Mouse (Mus musculus): ENCODE measurements around the gene Rab3d. TPM values are rescaled to one million over a fixed set of nuclear protein-coding genes. Genes with fewer than 3 reads are reported as not detected.
A peak's percentile ranks its signal among the peaks of the same experiment; 100 is the strongest.

The Rab3d gene
- polyA plus RNA-seq, 2 experiments from 2014 or later = 8.4 to 11.3 TPM

GRCm38 (mm10) chr9:21937711-21938175 is 19.8 kb upstream of the Rab3d start:
- no peak for ATAC-seq

- ATAC-seq = peak; percentile 98
These were observed 18.9 kb upstream of the Rab3d start, which contains the start of gene Plppr2 for GRCm38 (mm10) chr9:21936692-21937570. Gene Plppr2 (plus strand): TSS chr9:21937033.

GRCm38 (mm10) chr9:21935466-21936131 is 17.6 kb upstream of the Rab3d start:
- no peak for ATAC-seq

GRCm38 (mm10) chr9:21934021-21934420 is 16.0 kb upstream of the Rab3d start:
- ATAC-seq = no peak

GRCm38 (mm10) chr9:21932445-21933137 is 14.6 kb upstream of the Rab3d start:
- ATAC-seq = no peak

GRCm38 (mm10) chr9:21932006-21932405 is 14.0 kb upstream of the Rab3d start:
- no peak for ATAC-seq

GRCm38 (mm10) chr9:21929208-21929607 is 11.2 kb upstream of the Rab3d start:
- ATAC-seq = no peak

- ATAC-seq = peak; percentile 67
These were observed 9.3 kb upstream of the Rab3d start, which contains the start of the genes Ccdc159 and Tmem205 for GRCm38 (mm10) chr9:21927208-21927753. Gene Ccdc159 (plus strand): TSS chr9:21927471. Gene Tmem205 (minus strand): TSS chr9:21927556.

GRCm38 (mm10) chr9:21926784-21927183 is 8.8 kb upstream of the Rab3d start:
- ATAC-seq = no peak

- no peak for ATAC-seq
These were observed 8.2 kb upstream of the Rab3d start for GRCm38 (mm10) chr9:21926155-21926554.

GRCm38 (mm10) chr9:21925506-21925905 is 7.5 kb upstream of the Rab3d start:
- no peak for ATAC-seq

- ATAC-seq = no peak
These were observed 7.0 kb upstream of the Rab3d start for GRCm38 (mm10) chr9:21925034-21925433.

- ATAC-seq = no peak
These were observed 6.1 kb upstream of the Rab3d start for GRCm38 (mm10) chr9:21924099-21924493.

GRCm38 (mm10) chr9:21923490-21924098 is 5.6 kb upstream of the Rab3d start:
- no peak for ATAC-seq

GRCm38 (mm10) chr9:21923036-21923435 is 5.0 kb upstream of the Rab3d start:
- ATAC-seq = no peak

- ATAC-seq = no peak
These were observed 846 bp upstream of the Rab3d start for GRCm38 (mm10) chr9:21918692-21919384.

- no peak for ATAC-seq
These were observed 428 bp downstream of the Rab3d start for GRCm38 (mm10) chr9:21917493-21918034.

GRCm38 (mm10) chr9:21916851-21917492 is 1.0 kb downstream of the Rab3d start:
- no peak for ATAC-seq

GRCm38 (mm10) chr9:21909474-21910223 is 8.3 kb downstream of the Rab3d start:
- no peak for ATAC-seq

GRCm38 (mm10) chr9:21908216-21908615 is 9.8 kb downstream of the Rab3d start:
- no peak for ATAC-seq

All from CD4-positive, CD25-positive, alpha-beta regulatory T cell, adult 4 months (primary cell).